Mouse (Mus musculus): Measurements from ENCODE around the gene Jmjd1c. TPM values are rescaled to one million over a fixed set of nuclear protein-coding genes. Genes with fewer than 3 reads are reported as not detected.

The Jmjd1c gene
- polyA plus RNA-seq, 1 experiment = 22.7 TPM

DNA sequence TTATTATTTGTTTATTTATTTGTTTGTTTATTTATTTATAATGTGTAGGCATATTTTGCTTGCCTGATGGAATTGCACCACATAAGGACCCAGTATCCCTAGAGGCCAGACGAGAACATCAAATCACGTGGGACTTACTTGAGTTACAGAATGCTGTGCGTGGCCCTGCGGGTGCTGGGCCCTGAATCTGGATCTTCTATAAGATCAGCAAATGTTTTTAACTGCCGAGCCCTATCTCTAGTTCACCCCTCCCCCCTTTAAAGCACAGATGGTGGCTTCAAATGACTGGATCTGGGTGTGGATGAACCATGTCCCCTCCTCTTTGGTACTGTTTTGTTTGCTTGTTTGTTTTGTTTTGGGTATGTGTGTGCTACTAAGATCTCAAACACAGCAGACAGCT, 199.4 kb downstream of the Jmjd1c start:
- Histone ChIP-seq H3K27ac (ENCODE audit: insufficient read depth, low read depth, low read length) (no peak overlapping the region), H3K4me1 (ENCODE audit: control insufficient read depth, insufficient read depth, insufficient read length, low read length) (peaks cover 5% of the 10 kb centered on the region), H3K4me3 (ENCODE audit: low read depth, low read length) (no peak overlapping the region), H3K27me3 (ENCODE audit: control insufficient read depth, insufficient read depth, low read length) (no peaks in the 10 kb centered on the region), H3K36me3 (ENCODE audit: control insufficient read depth, insufficient read depth, low read length) (no peaks in the 10 kb centered on the region)
- 79% methylated on average over 5 of the region's 5 CpGs for WGBS
- TF ChIP-seq CTCF (IDR thresholded peaks at IDR 0.05; ENCODE audit: extremely low read depth, insufficient read length, insufficient replicate concordance, low read depth, low read length) (no peak), POLR2A (IDR thresholded peaks at IDR 0.05; ENCODE audit: low read depth, low read length) (no peak)

DNA sequence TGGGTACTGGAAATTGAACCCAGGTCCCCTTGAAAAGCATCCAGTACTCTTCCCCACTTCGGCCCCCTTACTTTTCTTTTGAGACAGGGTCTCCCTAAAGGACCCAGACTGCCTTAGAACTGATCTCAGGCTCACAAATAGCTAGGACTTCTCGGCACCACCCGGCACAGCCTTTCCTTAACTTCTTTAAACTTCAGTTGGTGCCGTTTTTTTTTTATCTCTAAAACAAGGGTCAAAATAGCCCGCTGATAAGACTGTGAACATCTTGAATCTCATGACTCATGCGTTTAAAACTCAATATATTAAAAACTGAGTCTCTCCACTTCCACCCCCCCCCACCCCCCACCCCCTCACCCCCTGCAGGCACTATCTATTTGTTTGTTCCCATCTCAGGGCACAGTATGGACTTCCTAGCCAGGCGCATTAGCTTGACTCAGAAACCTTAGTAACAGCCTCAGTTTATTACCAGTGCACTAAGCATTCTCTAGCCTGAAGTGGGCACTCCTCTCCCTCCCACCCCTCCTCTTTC, 200.1 kb downstream of the Jmjd1c start:
- Histone ChIP-seq H3K4me1 (ENCODE audit: control insufficient read depth, insufficient read depth, insufficient read length, low read length) (peaks cover 5% of the 10 kb centered on the region), H3K27me3 (ENCODE audit: control insufficient read depth, insufficient read depth, low read length) (no peaks in the 10 kb centered on the region), H3K4me3 (ENCODE audit: low read depth, low read length) (no peak overlapping the region), H3K27ac (ENCODE audit: insufficient read depth, low read depth, low read length) (no peak overlapping the region), H3K36me3 (ENCODE audit: control insufficient read depth, insufficient read depth, low read length) (no peaks in the 10 kb centered on the region)
- 43% methylated on average over 7 of the region's 7 CpGs for WGBS
- TF ChIP-seq CTCF (IDR thresholded peaks at IDR 0.05; ENCODE audit: extremely low read depth, insufficient read length, insufficient replicate concordance, low read depth, low read length) (no peak), POLR2A (IDR thresholded peaks at IDR 0.05; ENCODE audit: low read depth, low read length) (no peak)

DNA sequence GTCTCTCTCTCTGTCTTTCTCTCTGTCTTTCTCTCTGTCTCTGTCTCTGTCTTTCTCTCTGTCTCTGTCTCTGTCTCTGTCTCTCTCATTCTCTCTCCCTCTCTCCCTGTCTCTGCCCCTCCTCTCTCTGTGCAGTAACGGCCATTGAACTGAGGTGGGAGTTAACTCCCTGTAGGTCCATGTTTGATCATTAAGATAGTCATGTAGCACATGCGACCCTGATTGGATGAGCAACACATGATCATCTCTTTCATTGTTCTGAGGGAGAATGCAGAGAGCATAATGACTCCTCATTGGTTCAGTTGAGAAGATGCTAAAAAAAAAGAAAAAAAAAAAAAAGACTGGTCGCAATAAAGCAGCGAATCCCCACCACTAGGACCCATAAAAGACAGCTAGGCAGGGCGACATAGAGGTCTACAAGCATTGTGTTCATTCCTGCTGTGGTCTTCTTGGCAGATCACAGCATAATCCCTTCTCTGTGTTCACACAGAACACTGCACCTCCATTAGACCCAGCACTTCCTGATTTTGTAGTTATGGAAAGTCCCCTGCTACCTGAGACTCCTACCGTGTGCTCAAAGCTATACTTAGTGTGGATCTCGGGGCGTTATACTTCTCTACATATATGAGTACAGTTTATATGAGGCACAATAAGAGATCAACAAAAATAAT, 200.7 kb downstream of the Jmjd1c start:
- Histone ChIP-seq H3K27ac (ENCODE audit: insufficient read depth, low read depth, low read length) (no peak overlapping the region), H3K4me1 (ENCODE audit: control insufficient read depth, insufficient read depth, insufficient read length, low read length) (peaks cover 5% of the 10 kb centered on the region), H3K4me3 (ENCODE audit: low read depth, low read length) (no peak overlapping the region), H3K36me3 (ENCODE audit: control insufficient read depth, insufficient read depth, low read length) (no peaks in the 10 kb centered on the region), H3K27me3 (ENCODE audit: control insufficient read depth, insufficient read depth, low read length) (no peaks in the 10 kb centered on the region)
- TF ChIP-seq POLR2A (IDR thresholded peaks at IDR 0.05; ENCODE audit: low read depth, low read length) (no peak), CTCF (IDR thresholded peaks at IDR 0.05; ENCODE audit: extremely low read depth, insufficient read length, insufficient replicate concordance, low read depth, low read length) (no peak)
- 80% methylated on average over 8 of the region's 8 CpGs for WGBS

DNA sequence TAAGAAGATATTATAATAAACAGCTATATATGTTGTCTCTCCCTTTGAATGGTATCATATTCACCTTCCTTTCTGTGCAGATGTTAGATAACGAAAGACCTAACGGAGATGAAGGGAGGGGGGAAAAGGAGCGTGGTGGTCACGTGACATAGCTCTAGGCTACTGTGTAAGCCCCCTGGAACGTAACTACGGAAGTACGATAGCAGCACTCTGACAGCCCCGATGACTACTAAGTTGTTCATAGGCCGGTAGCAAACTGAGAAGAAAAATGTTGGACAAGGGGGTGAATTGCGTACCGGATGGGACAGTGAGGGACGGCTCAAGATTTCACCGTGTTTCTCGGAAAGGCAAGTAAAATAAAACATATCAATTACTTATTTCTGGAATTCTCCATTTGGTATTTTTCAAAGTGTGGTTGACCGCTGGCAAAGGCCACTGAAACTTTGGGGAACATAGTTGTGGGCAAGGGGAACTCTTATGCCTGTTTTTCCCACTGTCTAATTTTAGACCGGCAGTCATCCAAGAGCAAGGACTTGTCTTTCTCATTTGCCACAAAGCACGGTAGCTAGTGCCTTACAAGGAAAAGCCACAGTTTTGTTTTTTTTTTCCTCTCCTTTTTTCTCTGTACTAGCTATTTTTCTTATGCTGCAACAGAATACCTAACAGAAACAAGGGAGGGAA, 201.4 kb downstream of the Jmjd1c start:
- H3K4me1 ChIP-seq (ENCODE audit: control insufficient read depth, insufficient read depth, insufficient read length, low read length) = peaks cover 5% of the 10 kb centered on the region
- H3K36me3 ChIP-seq (ENCODE audit: control insufficient read depth, insufficient read depth, low read length) = no peaks in the 10 kb centered on the region
- no peak overlapping the region for H3K4me3 ChIP-seq (ENCODE audit: low read depth, low read length)
- WGBS = 89% methylated on average over 17 of the region's 17 CpGs
- no peaks in the 10 kb centered on the region for H3K27me3 ChIP-seq (ENCODE audit: control insufficient read depth, insufficient read depth, low read length)
- no peak overlapping the region for H3K27ac ChIP-seq (ENCODE audit: insufficient read depth, low read depth, low read length)
- TF ChIP-seq CTCF (IDR thresholded peaks at IDR 0.05; ENCODE audit: extremely low read depth, insufficient read length, insufficient replicate concordance, low read depth, low read length) = no peak
- no peak for TF ChIP-seq POLR2A (IDR thresholded peaks at IDR 0.05; ENCODE audit: low read depth, low read length)

DNA sequence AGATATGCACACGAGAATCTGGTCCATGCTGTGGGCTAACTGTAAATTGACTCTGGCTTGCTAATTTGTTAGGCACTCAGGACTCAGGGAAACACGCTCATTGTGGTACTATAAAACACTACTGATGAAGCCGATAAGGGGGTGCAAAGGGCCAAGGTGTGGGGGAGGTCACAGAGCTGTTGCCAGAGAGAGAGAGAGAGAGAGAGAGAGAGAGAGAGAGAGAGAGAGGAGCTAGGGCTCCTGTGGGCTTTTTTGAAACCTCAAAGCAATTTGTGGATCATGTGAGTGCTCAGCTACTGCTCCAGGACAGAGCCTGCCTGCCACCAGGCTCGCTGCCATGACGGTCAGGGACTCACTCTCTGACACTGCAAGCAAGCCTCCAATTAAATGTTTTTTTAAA, 202.9 kb downstream of the Jmjd1c start:
- Histone ChIP-seq H3K27ac (ENCODE audit: insufficient read depth, low read depth, low read length) (no peak overlapping the region), H3K4me1 (ENCODE audit: control insufficient read depth, insufficient read depth, insufficient read length, low read length) (peaks cover 8% of the 10 kb centered on the region), H3K27me3 (ENCODE audit: control insufficient read depth, insufficient read depth, low read length) (no peaks in the 10 kb centered on the region), H3K4me3 (ENCODE audit: low read depth, low read length) (no peak overlapping the region), H3K36me3 (ENCODE audit: control insufficient read depth, insufficient read depth, low read length) (no peaks in the 10 kb centered on the region)
- WGBS = 26% methylated on average over 5 of the region's 5 CpGs
- TF ChIP-seq CTCF (IDR thresholded peaks at IDR 0.05; ENCODE audit: extremely low read depth, insufficient read length, insufficient replicate concordance, low read depth, low read length) = no peak
- TF ChIP-seq POLR2A (IDR thresholded peaks at IDR 0.05; ENCODE audit: low read depth, low read length) = no peak

DNA sequence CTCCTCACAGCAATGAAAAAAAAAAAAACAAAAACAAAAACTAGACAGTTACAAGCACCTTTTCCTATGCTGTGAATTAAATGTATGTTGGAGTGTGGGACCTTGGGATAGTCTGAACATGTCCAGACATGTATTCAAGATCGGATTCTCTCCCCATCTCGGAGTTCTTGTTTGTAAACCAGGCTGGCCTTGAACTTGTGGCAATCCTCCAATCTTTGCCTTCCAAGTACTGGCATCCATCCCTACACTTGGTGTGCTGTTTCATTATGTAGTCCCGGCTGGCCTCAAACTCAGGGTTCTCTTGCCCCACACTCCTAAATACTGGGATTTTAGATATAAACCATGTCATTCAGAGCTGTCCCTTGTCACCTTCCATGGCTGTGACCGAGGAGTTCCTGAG, 203.4 kb downstream of the Jmjd1c start:
- H3K27ac ChIP-seq (ENCODE audit: insufficient read depth, low read depth, low read length) = no peak overlapping the region
- no peak overlapping the region for H3K4me3 ChIP-seq (ENCODE audit: low read depth, low read length)
- no peak for TF ChIP-seq POLR2A (IDR thresholded peaks at IDR 0.05; ENCODE audit: low read depth, low read length)
- no peak for TF ChIP-seq CTCF (IDR thresholded peaks at IDR 0.05; ENCODE audit: extremely low read depth, insufficient read length, insufficient replicate concordance, low read depth, low read length)
- WGBS = 58% methylated on average over 4 of the region's 4 CpGs
- H3K27me3 ChIP-seq (ENCODE audit: control insufficient read depth, insufficient read depth, low read length) = no peaks in the 10 kb centered on the region
- H3K4me1 ChIP-seq (ENCODE audit: control insufficient read depth, insufficient read depth, insufficient read length, low read length) = peaks cover 8% of the 10 kb centered on the region
- H3K36me3 ChIP-seq (ENCODE audit: control insufficient read depth, insufficient read depth, low read length) = no peaks in the 10 kb centered on the region

DNA sequence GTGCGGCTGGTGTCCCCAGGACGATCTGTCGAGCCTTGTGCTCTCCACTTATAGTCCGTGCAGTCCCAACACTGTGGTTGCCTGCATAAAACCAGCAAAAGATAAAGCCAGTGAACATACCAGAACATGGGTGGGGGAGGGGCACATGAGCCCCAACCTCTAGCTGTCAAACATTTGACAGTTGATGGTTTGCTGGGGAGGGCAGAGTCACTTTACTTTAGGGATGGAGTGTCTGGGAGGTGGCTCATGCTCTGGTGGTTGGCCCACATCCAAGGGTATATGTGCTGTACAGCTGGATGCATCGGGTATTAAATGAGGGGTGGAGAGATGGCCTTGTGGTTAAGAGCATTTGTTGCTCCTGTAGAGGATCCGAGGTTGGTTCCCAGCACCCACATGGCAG, 205.1 kb downstream of the Jmjd1c start:
- no peak overlapping the region for H3K27ac ChIP-seq (ENCODE audit: insufficient read depth, low read depth, low read length)
- no peaks in the 10 kb centered on the region for H3K27me3 ChIP-seq (ENCODE audit: control insufficient read depth, insufficient read depth, low read length)
- 86% methylated on average over 6 of the region's 6 CpGs for WGBS
- no peaks in the 10 kb centered on the region for H3K36me3 ChIP-seq (ENCODE audit: control insufficient read depth, insufficient read depth, low read length)
- no peak overlapping the region for H3K4me3 ChIP-seq (ENCODE audit: low read depth, low read length)
- TF ChIP-seq CTCF (IDR thresholded peaks at IDR 0.05; ENCODE audit: extremely low read depth, insufficient read length, insufficient replicate concordance, low read depth, low read length) (no peak), POLR2A (IDR thresholded peaks at IDR 0.05; ENCODE audit: low read depth, low read length) (no peak)
- H3K4me1 ChIP-seq (ENCODE audit: control insufficient read depth, insufficient read depth, insufficient read length, low read length) = peaks cover 8% of the 10 kb centered on the region

Data from small intestine, adult 2 months (tissue).